Mouse (Mus musculus): Measurements from ENCODE around the gene Gar1.

DNA sequence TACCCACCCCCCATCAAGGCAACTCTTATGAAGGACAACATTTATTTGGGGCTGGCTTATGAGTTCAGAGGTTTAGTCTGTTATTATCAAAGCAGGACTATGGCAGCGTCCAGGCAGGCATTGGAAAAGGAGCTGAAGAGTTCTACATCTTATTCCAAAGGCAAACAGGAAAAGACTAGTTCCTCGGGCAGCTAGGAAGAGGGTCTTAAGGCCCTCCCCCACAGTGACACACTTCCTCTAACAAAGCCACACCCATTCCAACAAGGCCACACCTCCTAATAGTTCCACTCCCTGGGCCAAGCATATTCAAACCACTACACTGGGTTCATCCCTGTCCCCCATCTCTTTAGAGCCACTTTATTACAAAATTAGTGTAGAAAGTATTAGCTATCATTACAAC is 31.4 kb upstream of the Gar1 start:
- no peak for TF ChIP-seq CTCF (IDR thresholded peaks at IDR 0.05; ENCODE audit: borderline replicate concordance, insufficient read depth, low read depth, low read length)
- no peak for TF ChIP-seq POLR2A (IDR thresholded peaks at IDR 0.05; ENCODE audit: borderline replicate concordance, insufficient read depth, low read length)
